Mouse (Mus musculus) midbrain, embryonic 10.5 days (tissue): ENCODE results near the gene Phf11a. TPM values are rescaled to one million over a fixed set of nuclear protein-coding genes. Genes with fewer than 3 reads are reported as not detected.
A peak's percentile ranks its signal among the peaks of the same experiment; 100 is the strongest.
"Not testable (repeated sequence)": the region's sequence is repeated elsewhere in the genome, so short reads cannot be mapped to it uniquely, and the experiment has no call there.

Experiments used
- DNase-seq: peaks from one replicate; pipeline ENCODE4 v3.0.0-alpha.2; 2017; ENCODE audit warnings: low spot score
- H3K27ac ChIP-seq: fragments of 300-500 bp; sonication (generic); replicated peaks from 2 replicates; pipeline ENCODE4 v1.5.1; 2016; ENCODE audit warnings: mild to moderate bottlenecking
- H3K27me3 ChIP-seq: fragments of 300-500 bp; sonication (generic); 2 replicates; pipeline ENCODE4 v1.6.1; 2016; ENCODE audit warnings: low read depth, mild to moderate bottlenecking; ENCODE audit not compliant: poor library complexity, severe bottlenecking
- H3K36me3 ChIP-seq: fragments of 300-500 bp; sonication (generic); 2 replicates; pipeline ENCODE4 v1.6.1; 2016; ENCODE audit warnings: mild to moderate bottlenecking, moderate library complexity
- H3K4me1 ChIP-seq: fragments of 300-500 bp; sonication (generic); 2 replicates; pipeline ENCODE4 v1.6.1; 2016
- H3K4me3 ChIP-seq: fragments of 300-500 bp; sonication (generic); 2 replicates; pipeline ENCODE4 v1.5.1; 2016; ENCODE audit warnings: mild to moderate bottlenecking, moderate library complexity
- H3K9me3 ChIP-seq: fragments of 300-500 bp; sonication (generic); replicated peaks from 2 replicates; pipeline ENCODE4 v1.6.1; 2016; ENCODE audit warnings: mild to moderate bottlenecking
- WGBS: fragments of 180-500 bp; shearing (Covaris S2); methylation state at CpG from one replicate; pipeline ENCODE4 v1.1.7; 2016; 5-methylcytosine and 5-hydroxymethylcytosine counted together
- polyA plus RNA-seq: library from polyadenylated mRNA; unstranded; fragments of >200 nt; fragmentation: Nextera tagmentation; extraction: Ambion mirVana; gene quantifications from 2 replicates; pipeline ENCODE4 v1.2.1, GENCODE M21; 2016

Phf11a gene
- polyA plus RNA-seq: not detected in 2 replicates

GRCm38 (mm10) chr14:59297391-59297790 lies at the start of gene Phf11a:
TSS of gene Phf11a (minus strand) at chr14:59297522.
- not testable (repeated sequence) for H3K36me3 ChIP-seq, H3K27me3 ChIP-seq, H3K4me1 ChIP-seq, H3K4me3 ChIP-seq, H3K27ac ChIP-seq, H3K9me3 ChIP-seq, DNase-seq
- 85% methylated on average over 1 of the region's 1 CpGs for WGBS

GRCm38 (mm10) chr14:59341189-59341588 lies 43.9 kb upstream of the Phf11a start, which contains the start of gene Phf11b:
TSS of gene Phf11b (minus strand) at chr14:59341351.
- not testable (repeated sequence) for DNase-seq, H3K27me3 ChIP-seq, H3K9me3 ChIP-seq, H3K4me1 ChIP-seq, H3K4me3 ChIP-seq, H3K36me3 ChIP-seq, H3K27ac ChIP-seq
- WGBS: 79% methylated on average over 1 of the region's 1 CpGs

- Histone ChIP-seq H3K36me3 (no peaks in the 10 kb centered on the region), H3K4me1 (no peaks in the 10 kb centered on the region), H3K27ac (no peak overlapping the region), H3K27me3 (no peaks in the 10 kb centered on the region), H3K9me3 (no peaks in the 10 kb centered on the region), H3K4me3 (no peak overlapping the region)
- 100% methylated on average over 1 of the region's 1 CpGs for WGBS
- DNase-seq: no peak
These were observed 42.2 kb upstream of the Phf11a start for GRCm38 (mm10) chr14:59339541-59339940.

GRCm38 (mm10) chr14:59336056-59336455 lies 38.7 kb upstream of the Phf11a start:
- not testable (repeated sequence) for H3K4me1 ChIP-seq, H3K9me3 ChIP-seq, DNase-seq, H3K27me3 ChIP-seq, H3K4me3 ChIP-seq, H3K27ac ChIP-seq, H3K36me3 ChIP-seq
- 92% methylated on average over 3 of the region's 3 CpGs for WGBS

- not testable (repeated sequence) for H3K27me3 ChIP-seq, H3K4me3 ChIP-seq, H3K4me1 ChIP-seq, H3K36me3 ChIP-seq, H3K27ac ChIP-seq, H3K9me3 ChIP-seq
- peak; percentile 12 for DNase-seq
- 58% methylated on average over 3 of the region's 3 CpGs for WGBS
These were observed 33.2 kb upstream of the Phf11a start for GRCm38 (mm10) chr14:59330499-59330898.

- DNase-seq, H3K36me3 ChIP-seq, H3K4me3 ChIP-seq, H3K4me1 ChIP-seq, H3K27ac ChIP-seq, H3K9me3 ChIP-seq, H3K27me3 ChIP-seq: not testable (repeated sequence)
- 85% methylated on average over 6 of the region's 6 CpGs for whole genome bisulfite sequencing
These were observed 22.6 kb upstream of the Phf11a start for GRCm38 (mm10) chr14:59319970-59320369.

DNA sequence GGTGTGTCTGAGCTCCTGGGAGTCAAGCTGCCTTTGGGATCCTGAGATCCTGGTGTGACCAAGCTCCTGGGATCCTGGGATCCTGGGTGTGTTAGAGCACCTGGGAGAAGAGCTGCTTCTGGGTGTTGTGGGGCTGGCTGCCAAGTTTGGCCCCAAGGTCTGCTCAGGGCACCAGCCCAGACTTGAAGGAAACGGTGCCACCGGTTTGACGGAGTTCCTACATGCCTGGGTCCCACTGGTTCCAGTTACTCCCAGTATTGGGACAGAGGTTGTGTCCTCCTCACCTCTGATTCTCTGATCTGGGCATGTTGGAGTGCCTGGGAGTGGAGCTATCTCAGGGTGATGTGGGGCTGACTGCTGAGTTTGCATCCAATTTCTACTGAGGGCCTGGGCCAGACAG lies 21.7 kb upstream of the Phf11a start:
- not testable (repeated sequence) for H3K4me1 ChIP-seq, H3K27me3 ChIP-seq, H3K9me3 ChIP-seq, H3K4me3 ChIP-seq, DNase-seq, H3K36me3 ChIP-seq, H3K27ac ChIP-seq
- 89% methylated on average over 3 of the region's 3 CpGs for WGBS

DNA sequence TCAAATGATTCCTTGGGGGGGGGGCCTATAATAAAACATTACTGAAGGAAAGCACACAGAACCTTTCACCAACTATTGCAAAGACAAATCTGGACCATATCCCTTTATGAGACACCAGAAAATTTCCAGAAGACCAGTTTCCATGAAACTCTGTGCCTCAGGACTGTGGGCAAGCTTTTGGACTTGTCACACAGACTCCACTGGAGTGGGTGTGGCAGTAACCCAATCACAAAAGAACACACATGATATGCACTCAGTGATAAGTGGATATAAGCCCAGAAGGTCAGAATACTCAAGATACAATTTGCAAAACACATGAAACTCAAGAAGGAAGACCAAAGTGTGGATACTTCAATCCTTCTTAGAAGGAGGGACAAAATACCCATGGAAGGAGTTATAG lies 5.6 kb downstream of the Phf11a start:
- H3K36me3 ChIP-seq, H3K4me3 ChIP-seq, DNase-seq: not testable (repeated sequence)

GRCm38 (mm10) chr14:59274961-59275360 lies 22.4 kb downstream of the Phf11a start:
- not testable (repeated sequence) for H3K27me3 ChIP-seq, H3K27ac ChIP-seq, DNase-seq, H3K4me1 ChIP-seq, H3K4me3 ChIP-seq, H3K36me3 ChIP-seq, H3K9me3 ChIP-seq
- 92% methylated on average over 4 of the region's 4 CpGs for WGBS

More for the DNA sequence above, 5.6 kb downstream of the Phf11a start:
- not testable (repeated sequence) for H3K4me1 ChIP-seq, H3K27ac ChIP-seq, H3K9me3 ChIP-seq, H3K27me3 ChIP-seq

GRCm38 (mm10) chr14:59260056-59260455 lies 37.3 kb downstream of the Phf11a start, which contains the start of gene Gm6904:
TSS of gene Gm6904 (minus strand) at chr14:59260216.
- no peak within 1 kb of the TSS for H3K27ac ChIP-seq
- WGBS: 81% methylated on average over 3 of the region's 3 CpGs
- DNase-seq: no peak

GRCm38 (mm10) chr14:59255861-59256260 lies 41.5 kb downstream of the Phf11a start:
- not testable (repeated sequence) for H3K27me3 ChIP-seq, H3K4me3 ChIP-seq, H3K36me3 ChIP-seq, DNase-seq, H3K4me1 ChIP-seq, H3K27ac ChIP-seq, H3K9me3 ChIP-seq
- WGBS: 86% methylated on average over 1 of the region's 1 CpGs

More at GRCm38 (mm10) chr14:59260056-59260455, 37.3 kb downstream of the Phf11a start, which contains the start of gene Gm6904:
- Histone ChIP-seq H3K9me3 (no peaks in the 10 kb centered on the region), H3K36me3 (no peaks in the 10 kb centered on the region), H3K4me3 (no peak within 1 kb of the TSS), H3K4me1 (no peaks in the 10 kb centered on the region), H3K27me3 (no peaks in the 10 kb centered on the region)

DNA sequence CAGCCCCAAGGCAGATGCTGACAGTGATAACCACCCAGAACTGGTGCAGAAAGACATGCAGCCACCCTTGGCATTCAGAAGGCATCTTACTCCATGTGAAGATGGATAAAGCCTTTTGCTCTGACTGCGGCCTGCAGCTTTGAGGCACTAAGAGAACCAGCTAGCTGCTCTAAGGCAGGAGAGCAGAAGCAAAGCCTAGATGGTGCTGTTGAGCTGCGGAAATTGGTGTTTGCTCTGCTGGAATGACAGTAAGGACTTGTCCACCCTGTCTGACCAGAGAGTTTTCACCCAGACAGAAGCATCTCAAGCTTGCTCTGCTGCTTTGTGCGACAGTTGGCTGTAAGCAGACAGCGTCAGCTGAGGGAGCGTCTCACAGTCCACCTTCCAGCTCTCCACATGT lies 47.0 kb downstream of the Phf11a start:
- H3K9me3 ChIP-seq, H3K27me3 ChIP-seq, H3K36me3 ChIP-seq, H3K4me1 ChIP-seq, H3K27ac ChIP-seq, H3K4me3 ChIP-seq, DNase-seq: not testable (repeated sequence)
- WGBS: 66% methylated on average over 5 of the region's 5 CpGs

DNA sequence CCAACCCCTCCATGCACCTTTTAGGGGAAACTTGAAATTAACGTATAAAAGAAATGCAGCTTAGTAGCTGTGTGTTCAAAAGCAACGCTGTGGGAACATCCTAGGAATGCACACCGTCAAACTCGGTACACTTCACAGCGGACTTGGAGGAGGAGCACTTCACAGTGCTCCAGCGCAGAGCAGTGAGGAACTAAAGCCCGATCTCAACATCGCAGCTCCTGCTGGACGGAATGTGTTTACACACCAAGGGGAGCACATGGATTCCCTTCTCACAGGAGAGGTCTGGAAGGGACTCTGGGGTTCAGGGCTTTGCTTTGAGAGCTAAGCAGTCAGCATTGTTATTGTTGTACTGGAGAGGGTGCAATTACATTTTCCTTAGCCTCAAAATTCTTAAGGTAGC lies 63.7 kb downstream of the Phf11a start:
- peaks cover 12% of the 10 kb centered on the region for H3K9me3 ChIP-seq
- H3K27me3 ChIP-seq: no peaks in the 10 kb centered on the region
- no peak overlapping the region for H3K4me3 ChIP-seq
- H3K27ac ChIP-seq: no peak overlapping the region
- DNase-seq: no peak
- WGBS: 95% methylated on average over 9 of the region's 9 CpGs
- H3K36me3 ChIP-seq: peaks cover 100% of the 10 kb centered on the region
- H3K4me1 ChIP-seq: no peaks in the 10 kb centered on the region

GRCm38 (mm10) chr14:59232003-59232402 lies 65.3 kb downstream of the Phf11a start:
- peaks cover 100% of the 10 kb centered on the region for H3K36me3 ChIP-seq

More at GRCm38 (mm10) chr14:59232003-59232402, 65.3 kb downstream of the Phf11a start:
- 75% methylated on average over 5 of the region's 5 CpGs for WGBS
- H3K4me3 ChIP-seq: no peak overlapping the region
- DNase-seq: no peak
- H3K9me3 ChIP-seq: no peaks in the 10 kb centered on the region; the same call in 1 of the 2 replicates
- H3K27me3 ChIP-seq: no peaks in the 10 kb centered on the region
- no peaks in the 10 kb centered on the region for H3K4me1 ChIP-seq
- H3K27ac ChIP-seq: no peak overlapping the region
